Mouse (Mus musculus): ENCODE results near the gene 4930579F01Rik. TPM values are rescaled to one million over a fixed set of nuclear protein-coding genes. Genes with fewer than 3 reads are reported as not detected.
"Not testable (repeated sequence)": the region's sequence is repeated elsewhere in the genome, so short reads cannot be mapped to it uniquely, and the experiment has no call there.

Gene 4930579F01Rik
- polyA plus RNA-seq, 1 experiment = not detected

GRCm38 (mm10) chr3:138143315-138144059, 50.1 kb downstream of the 4930579F01Rik start, which contains the start of gene Trmt10a:
Trmt10a (plus strand) TSS chr3:138143448.
- WGBS = under 1% methylated on average over 70 of the region's 70 CpGs
- DNase-seq = peak; percentile 99
- Histone ChIP-seq H3K27me3 (ENCODE audit: control insufficient read depth, insufficient read depth, low read length) (no peaks in the 10 kb centered on the region), H3K4me1 (ENCODE audit: control insufficient read depth, insufficient read depth, low read length) (no peaks in the 10 kb centered on the region), H3K4me3 (replicated peaks; ENCODE audit: insufficient read depth, low read depth, low read length) (peak within 1 kb of the TSS; percentile 85), H3K27ac (ENCODE audit: insufficient read depth, low read length) (peak within 1 kb of the TSS; percentile 85)
- peak; percentile 81; the same call in 1 of the 2 replicates for TF ChIP-seq POLR2A (IDR thresholded peaks at IDR 0.05; ENCODE audit: borderline replicate concordance, insufficient read depth, low read length)
- no peak for TF ChIP-seq CTCF (IDR thresholded peaks at IDR 0.05; ENCODE audit: borderline replicate concordance, insufficient read depth, low read depth, low read length)

DNA sequence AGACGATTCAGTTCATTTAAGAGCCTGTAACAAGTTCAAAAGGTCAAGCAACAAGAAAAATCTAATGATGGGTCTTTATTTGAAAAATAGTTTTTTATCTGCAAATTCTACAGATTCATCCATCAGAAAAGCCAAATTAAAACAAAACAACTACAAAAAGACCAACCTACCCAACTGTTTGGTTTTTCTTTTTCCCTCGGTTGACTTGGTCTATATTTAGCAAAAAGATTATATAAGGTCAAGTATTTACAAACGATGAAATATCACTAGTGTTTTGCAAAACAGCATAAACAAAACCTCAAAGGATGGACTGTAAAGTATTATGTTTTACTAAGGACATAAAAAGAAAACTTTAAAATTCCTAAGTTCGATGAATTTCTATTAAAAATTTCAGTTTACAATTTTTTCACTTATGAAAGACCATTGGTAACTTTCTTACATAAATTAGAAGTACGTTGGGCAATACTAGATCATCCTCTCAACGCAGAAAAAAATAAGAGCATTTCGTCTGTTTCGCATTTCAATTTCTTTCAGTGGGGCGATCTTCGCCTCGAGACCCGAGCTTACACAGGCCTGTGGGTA, 50.8 kb downstream of the 4930579F01Rik start:
- TF ChIP-seq POLR2A (IDR thresholded peaks at IDR 0.05; ENCODE audit: borderline replicate concordance, insufficient read depth, low read length) = no peak
- no peak for TF ChIP-seq CTCF (IDR thresholded peaks at IDR 0.05; ENCODE audit: borderline replicate concordance, insufficient read depth, low read depth, low read length)
- peak in 1 of 2 experiments; percentile 12 for DNase-seq
- WGBS = 1% methylated on average over 12 of the region's 12 CpGs
- Histone ChIP-seq H3K4me1 (ENCODE audit: control insufficient read depth, insufficient read depth, low read length) (no peaks in the 10 kb centered on the region), H3K4me3 (replicated peaks; ENCODE audit: insufficient read depth, low read depth, low read length) (peak overlapping the region; percentile 56), H3K27ac (ENCODE audit: insufficient read depth, low read length) (peak overlapping the region; percentile 52; the same call in 1 of the 2 replicates), H3K27me3 (ENCODE audit: control insufficient read depth, insufficient read depth, low read length) (no peaks in the 10 kb centered on the region)

DNA sequence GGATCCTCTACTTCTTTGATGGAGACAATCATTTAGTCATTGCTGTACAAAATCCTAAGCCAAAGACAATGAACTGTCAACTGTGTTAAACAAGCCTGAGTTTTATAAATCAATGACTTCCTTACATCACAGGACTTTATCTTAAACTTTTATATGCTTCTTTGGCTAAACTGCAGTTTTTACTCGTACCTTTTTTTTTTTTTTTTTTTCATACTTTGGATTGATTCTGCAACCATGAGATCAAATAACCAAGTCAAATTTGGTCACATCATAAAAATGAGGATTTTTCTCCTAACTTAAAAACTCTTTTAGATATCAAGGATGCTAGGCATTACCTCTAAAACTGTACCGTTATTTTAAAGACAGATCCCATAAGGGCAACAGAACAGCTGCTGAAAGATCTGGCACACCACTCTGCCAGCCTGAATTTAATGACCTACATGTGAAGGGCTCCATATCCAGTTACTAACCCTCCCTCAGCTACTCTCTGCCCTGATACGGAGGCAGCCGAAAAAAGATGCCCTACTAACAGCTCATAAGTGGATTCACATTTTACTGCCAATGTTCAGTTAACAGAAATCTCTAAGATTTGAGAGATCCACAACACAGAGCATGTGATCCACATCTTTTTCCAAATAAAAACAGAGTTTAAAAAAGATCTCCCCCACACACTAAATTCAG, 51.4 kb downstream of the 4930579F01Rik start:
- TF ChIP-seq CTCF (IDR thresholded peaks at IDR 0.05; ENCODE audit: borderline replicate concordance, insufficient read depth, low read depth, low read length) (no peak), POLR2A (IDR thresholded peaks at IDR 0.05; ENCODE audit: borderline replicate concordance, insufficient read depth, low read length) (no peak)
- H3K27me3 ChIP-seq (ENCODE audit: control insufficient read depth, insufficient read depth, low read length) = no peaks in the 10 kb centered on the region
- peak overlapping the region; percentile 58 for H3K27ac ChIP-seq (ENCODE audit: insufficient read depth, low read length)
- WGBS = 15% methylated on average over 4 of the region's 4 CpGs
- H3K4me3 ChIP-seq (replicated peaks; ENCODE audit: insufficient read depth, low read depth, low read length) = no peak overlapping the region
- no peaks in the 10 kb centered on the region for H3K4me1 ChIP-seq (ENCODE audit: control insufficient read depth, insufficient read depth, low read length)
- peak in 1 of 2 experiments; percentile 38 for DNase-seq

- TF ChIP-seq CTCF (IDR thresholded peaks at IDR 0.05; ENCODE audit: borderline replicate concordance, insufficient read depth, low read depth, low read length) (no peak), POLR2A (IDR thresholded peaks at IDR 0.05; ENCODE audit: borderline replicate concordance, insufficient read depth, low read length) (no peak)
- 46% methylated on average over 6 of the region's 6 CpGs for WGBS
- H3K4me3 ChIP-seq (replicated peaks; ENCODE audit: insufficient read depth, low read depth, low read length) = no peak overlapping the region
- DNase-seq = no peak
- H3K4me1 ChIP-seq (ENCODE audit: control insufficient read depth, insufficient read depth, low read length) = no peaks in the 10 kb centered on the region
- H3K27ac ChIP-seq (ENCODE audit: insufficient read depth, low read length) = no peak overlapping the region
- H3K27me3 ChIP-seq (ENCODE audit: control insufficient read depth, insufficient read depth, low read length) = no peaks in the 10 kb centered on the region
These were observed 54.0 kb downstream of the 4930579F01Rik start for GRCm38 (mm10) chr3:138139663-138140062.

DNA sequence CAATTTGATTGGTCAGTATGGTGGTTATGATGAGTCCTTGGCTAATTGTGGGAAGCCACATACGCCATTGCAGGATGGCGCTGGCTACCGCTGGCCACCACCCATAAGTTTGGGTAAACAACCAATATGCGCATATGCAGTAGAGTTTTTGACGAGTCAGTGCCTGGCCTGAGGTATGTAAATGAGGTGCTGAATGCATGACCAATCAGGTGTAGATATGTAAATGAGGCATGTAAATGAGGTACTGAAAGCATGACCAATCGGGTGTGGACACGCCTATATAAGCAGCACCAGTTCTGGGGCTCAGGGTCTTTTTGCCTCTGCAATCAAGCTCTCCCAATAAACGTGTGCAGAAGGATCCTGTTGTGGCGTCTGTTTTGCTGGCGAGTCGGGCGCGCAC, 55.5 kb downstream of the 4930579F01Rik start:
- not testable (repeated sequence) for H3K27ac ChIP-seq (ENCODE audit: insufficient read depth, low read length); H3K4me3 ChIP-seq (replicated peaks; ENCODE audit: insufficient read depth, low read depth, low read length); H3K4me1 ChIP-seq (ENCODE audit: control insufficient read depth, insufficient read depth, low read length); H3K27me3 ChIP-seq (ENCODE audit: control insufficient read depth, insufficient read depth, low read length); DNase-seq
- WGBS = 81% methylated on average over 13 of the region's 13 CpGs

DNA sequence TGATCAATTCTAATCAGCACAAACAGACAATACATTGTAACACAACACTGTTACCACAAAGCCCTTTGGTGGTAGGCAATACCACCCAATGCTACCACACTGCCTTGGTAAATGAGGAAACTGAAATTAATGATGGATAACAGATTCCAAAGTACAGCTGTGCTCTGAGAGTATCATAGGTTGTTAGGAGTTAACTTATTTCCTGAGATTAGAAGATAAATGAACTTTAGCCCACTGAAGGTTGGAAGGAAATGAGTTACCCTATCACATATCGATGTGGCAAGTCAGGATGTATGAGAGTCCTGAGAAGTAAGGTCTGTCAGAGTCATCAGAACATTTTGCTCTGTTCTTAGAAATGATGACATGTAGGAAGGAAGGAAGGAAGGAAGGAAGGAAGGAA, 59.1 kb downstream of the 4930579F01Rik start:
- WGBS = 93% methylated on average over 1 of the region's 1 CpGs

GRCm38 (mm10) chr3:138133916-138134315, 59.7 kb downstream of the 4930579F01Rik start:
- Histone ChIP-seq H3K4me1 (ENCODE audit: control insufficient read depth, insufficient read depth, low read length) (no peaks in the 10 kb centered on the region), H3K4me3 (replicated peaks; ENCODE audit: insufficient read depth, low read depth, low read length) (no peak overlapping the region), H3K27ac (ENCODE audit: insufficient read depth, low read length) (no peak overlapping the region), H3K27me3 (ENCODE audit: control insufficient read depth, insufficient read depth, low read length) (no peaks in the 10 kb centered on the region)
- TF ChIP-seq POLR2A (IDR thresholded peaks at IDR 0.05; ENCODE audit: borderline replicate concordance, insufficient read depth, low read length) (no peak), CTCF (IDR thresholded peaks at IDR 0.05; ENCODE audit: borderline replicate concordance, insufficient read depth, low read depth, low read length) (no peak)
- 88% methylated on average over 11 of the region's 11 CpGs for WGBS
- DNase-seq = no peak

More for the DNA sequence above, 59.1 kb downstream of the 4930579F01Rik start:
- no peak for DNase-seq
- Histone ChIP-seq H3K4me3 (replicated peaks; ENCODE audit: insufficient read depth, low read depth, low read length) (no peak overlapping the region), H3K4me1 (ENCODE audit: control insufficient read depth, insufficient read depth, low read length) (no peaks in the 10 kb centered on the region), H3K27me3 (ENCODE audit: control insufficient read depth, insufficient read depth, low read length) (no peaks in the 10 kb centered on the region), H3K27ac (ENCODE audit: insufficient read depth, low read length) (no peak overlapping the region)
- TF ChIP-seq CTCF (IDR thresholded peaks at IDR 0.05; ENCODE audit: borderline replicate concordance, insufficient read depth, low read depth, low read length) (no peak), POLR2A (IDR thresholded peaks at IDR 0.05; ENCODE audit: borderline replicate concordance, insufficient read depth, low read length) (no peak)

Measured in cerebellum, adult 2 months (tissue).